Mouse (Mus musculus) left cerebral cortex, adult 18-20 months (tissue): ENCODE measurements around the gene Col11a2. TPM values are rescaled to one million over a fixed set of nuclear protein-coding genes. Genes with fewer than 3 reads are reported as not detected.
"Not testable (repeated sequence)": the region's sequence is repeated elsewhere in the genome, so short reads cannot be mapped to it uniquely, and the experiment has no call there.

ENCODE experiments used
- DNase-seq, 2 experiments: peaks; one replicate each; pipeline ENCODE4 v3.0.0; 2021 to 2022; ENCODE audit warnings: low spot score in 2 of 2, mixed read lengths in 1 of 2
- long read RNA-seq, 2 experiments: library from polyadenylated mRNA; stranded (forward); transcript quantifications; one replicate each; pipeline ENCODE4 v2.0.0; 2021
- total RNA-seq, 2 experiments: library from RNA; stranded (reverse); gene quantifications; 2 replicates each; pipeline ENCODE4 v1.2.3; 2021

Gene Col11a2
- total RNA-seq: 10 to 100 TPM; 14.5 to 14.6 TPM
- long read RNA-seq, experiment 1, full-length matches to known transcripts: 4 of 16 reads
- long read RNA-seq, experiment 1, partial matches to known transcripts: 8 of 16 reads
- long read RNA-seq, experiment 1, other reads (novel, unspliced or antisense): 4 of 16 reads
- long read RNA-seq, experiment 2, full-length matches to known transcripts: 1 of 10 reads
- long read RNA-seq, experiment 2, partial matches to known transcripts: 8 of 10 reads
- long read RNA-seq, experiment 2, other reads (novel, unspliced or antisense): 1 of 10 reads

DNA sequence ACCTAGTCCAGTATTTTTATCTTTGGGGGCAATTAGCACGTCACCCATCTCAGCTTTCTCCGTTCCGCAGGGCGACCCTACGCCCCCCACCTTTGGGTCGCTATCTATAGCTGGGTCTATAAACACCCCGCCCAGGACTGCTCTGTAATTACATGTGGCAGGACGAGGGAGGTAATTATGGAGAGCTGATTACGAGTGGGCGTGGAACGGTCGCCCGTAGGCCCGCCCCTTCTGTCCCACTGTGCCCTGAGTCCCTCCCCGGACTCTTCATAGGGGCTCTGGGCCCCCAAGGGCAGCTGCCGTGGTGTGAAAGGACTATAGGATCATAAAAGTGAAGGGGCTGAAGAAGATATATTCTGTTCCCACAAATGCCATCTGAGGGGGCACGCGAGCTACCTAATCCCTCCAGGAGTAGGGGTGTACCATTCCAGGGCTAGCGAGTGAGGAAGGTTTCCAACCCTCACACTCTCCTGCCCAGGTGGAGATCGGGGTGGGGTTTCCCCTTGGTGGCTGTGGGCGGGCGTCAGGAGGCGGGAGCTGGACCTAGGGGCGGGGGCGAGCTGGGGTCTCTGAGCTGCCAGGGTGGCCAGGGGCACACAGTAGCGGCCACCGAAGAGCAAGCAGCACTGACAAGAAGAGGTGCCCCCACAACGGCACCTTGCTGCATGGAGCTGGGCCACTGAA is at the start of gene Col11a2:
TSS of gene Col11a2 (plus strand) at position 560 of the 684 bp plus-strand sequence.
- DNase-seq: no peak

DNA sequence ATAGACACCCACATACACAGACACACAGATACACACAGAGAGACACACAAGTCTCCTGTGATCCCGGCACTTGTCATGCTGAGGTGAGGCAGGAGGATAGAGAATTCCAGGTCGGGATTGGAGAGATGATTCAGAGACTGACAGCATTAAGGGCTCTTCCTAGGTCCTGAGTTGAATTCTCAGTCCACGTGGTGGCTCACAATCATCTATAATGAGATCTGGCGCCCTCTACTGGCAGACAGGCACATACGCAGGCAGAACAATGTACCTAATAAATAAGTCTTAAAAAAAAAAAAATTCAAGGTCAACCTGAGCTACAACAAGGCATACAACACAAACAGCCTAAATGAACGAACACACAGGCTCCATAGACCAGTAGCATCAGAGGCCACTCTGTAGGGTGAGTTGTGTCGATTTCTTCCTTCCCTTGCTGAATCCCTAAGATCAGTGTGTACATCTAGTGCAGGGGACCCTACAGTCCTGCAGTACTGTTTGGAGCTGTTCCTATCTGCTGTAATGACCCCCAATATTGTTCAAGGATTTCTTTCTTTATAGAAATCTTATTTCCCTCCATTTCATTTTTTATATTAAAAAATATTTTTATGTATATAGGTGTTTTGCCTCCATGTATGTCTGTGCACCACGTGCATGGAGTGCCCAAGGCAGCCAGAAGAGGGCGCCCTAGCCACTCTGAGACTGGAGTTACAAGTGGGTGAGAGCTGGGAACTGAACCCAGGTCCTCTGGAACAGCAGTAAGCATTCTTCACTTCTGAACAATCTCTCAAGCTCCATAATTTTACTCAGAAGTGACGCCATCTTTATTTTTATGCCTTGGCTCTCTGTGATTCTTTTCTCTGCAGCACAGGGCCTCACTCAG is 47.2 kb upstream of the Col11a2 start:
- DNase-seq: peak in 1 of 2 experiments; percentile 60

DNA sequence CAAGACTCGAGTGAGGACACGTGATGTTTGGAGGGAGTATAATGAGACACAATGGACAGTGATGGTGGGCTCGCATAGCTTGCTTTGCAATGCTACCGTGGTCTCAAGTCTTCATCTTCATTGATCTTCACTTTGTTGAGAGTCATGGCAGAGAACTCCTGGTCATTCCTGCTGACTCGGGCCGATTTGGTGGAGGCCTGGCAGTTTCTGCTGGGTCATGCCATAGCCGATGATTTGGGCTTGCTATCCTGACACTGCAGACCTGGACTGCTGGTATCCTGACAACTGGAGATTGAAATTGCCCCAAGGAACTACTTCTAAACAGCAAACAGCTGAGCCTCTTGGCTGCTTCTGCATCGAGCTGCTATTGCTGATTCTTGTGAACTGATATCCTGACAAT is 44.3 kb upstream of the Col11a2 start:
- DNase-seq: no peak

GRCm38 (mm10) chr17:33995651-33996050 is 43.6 kb upstream of the Col11a2 start:
- no peak for DNase-seq

- DNase-seq: not testable (repeated sequence)
These were observed 42.2 kb upstream of the Col11a2 start for GRCm38 (mm10) chr17:33997025-33997424.

- DNase-seq: not testable (repeated sequence)
These were observed 40.5 kb upstream of the Col11a2 start for GRCm38 (mm10) chr17:33998697-33999096.

DNA sequence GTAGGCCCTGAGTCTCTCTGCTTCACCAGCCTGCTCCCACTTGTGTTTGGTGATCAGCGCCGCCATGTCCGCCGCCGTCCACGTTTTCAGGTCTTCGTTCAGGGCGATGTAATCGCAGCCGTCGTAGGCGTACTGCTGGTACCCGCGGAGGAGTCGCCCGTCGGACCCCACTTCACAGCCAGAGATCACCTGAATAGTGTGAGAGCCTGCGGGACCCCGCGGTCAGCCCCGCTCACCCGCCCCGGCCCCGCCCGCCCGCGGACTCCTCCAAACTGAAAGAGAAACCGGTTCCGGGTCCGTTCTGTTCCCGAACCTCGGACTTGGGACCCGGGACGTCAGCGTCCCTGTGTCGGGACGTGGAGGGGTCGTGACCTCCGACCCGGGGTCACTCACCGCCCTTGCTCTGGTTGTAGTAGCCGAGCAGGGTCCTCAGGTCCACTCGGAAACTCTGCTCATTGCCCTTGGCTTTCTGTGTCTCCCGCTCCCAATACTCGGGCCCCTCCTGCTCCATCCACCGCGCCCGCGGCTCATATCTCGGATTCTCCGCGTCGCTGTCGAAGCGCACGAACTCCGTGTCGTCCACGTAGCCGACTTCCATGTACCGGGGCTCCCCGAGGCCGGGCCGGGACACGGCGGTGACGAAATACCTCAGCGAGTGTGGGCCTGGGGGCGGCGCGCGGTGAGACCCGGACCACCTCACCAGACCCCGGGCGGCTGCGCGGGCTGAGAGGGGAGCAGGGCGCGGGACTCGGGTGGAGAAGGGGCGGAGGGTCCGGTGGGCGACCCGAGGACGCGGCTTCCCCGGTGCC is 39.7 kb upstream of the Col11a2 start:
- DNase-seq: no peak

DNA sequence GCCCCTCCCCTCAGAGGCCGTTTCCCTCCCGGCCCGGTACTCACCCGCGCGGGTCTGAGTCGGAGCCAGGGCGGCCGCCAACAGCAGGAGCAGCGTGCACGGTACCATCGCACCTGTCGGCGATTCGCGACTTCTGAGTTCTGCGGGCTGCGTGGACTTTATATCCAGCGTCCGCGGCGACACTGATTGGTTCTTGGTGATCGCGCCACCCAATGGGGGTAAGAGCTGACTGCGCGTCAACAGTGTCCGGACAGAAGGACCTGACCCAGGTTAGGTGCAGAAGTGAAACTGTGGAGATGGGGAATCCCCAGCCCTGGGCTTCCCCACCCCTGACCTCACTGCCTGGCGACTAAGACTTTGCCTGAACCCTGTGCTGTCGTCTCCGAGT is 39.1 kb upstream of the Col11a2 start, which contains the start of gene H2-K1:
TSS of gene H2-K1 (minus strand) at position 198 of the 388 bp plus-strand sequence.
- DNase-seq: peak; percentile 64 to 65

- DNase-seq: not testable (repeated sequence)
These were observed 38.4 kb upstream of the Col11a2 start for GRCm38 (mm10) chr17:34000796-34001195.

DNA sequence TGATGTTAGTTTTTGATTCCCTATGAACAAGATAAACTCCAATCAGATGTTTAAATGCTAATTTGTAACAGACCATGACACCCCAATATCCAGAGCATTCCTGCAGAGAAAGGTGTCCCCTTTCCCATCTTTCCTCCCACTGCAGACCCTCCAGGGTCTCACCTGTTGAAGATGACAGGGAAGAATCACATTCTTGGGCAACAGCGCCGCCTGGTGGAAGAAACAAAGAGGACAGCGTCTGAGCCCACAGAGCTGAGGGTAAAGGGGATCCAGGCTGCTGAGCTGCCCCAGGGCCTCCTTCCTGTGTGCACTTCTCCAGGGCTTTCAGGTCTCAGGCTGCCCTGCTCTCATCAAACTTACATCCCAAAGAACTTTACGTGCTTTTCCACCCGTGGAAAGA is 35.8 kb upstream of the Col11a2 start:
- no peak for DNase-seq

- no peak for DNase-seq
These were observed 32.7 kb upstream of the Col11a2 start for GRCm38 (mm10) chr17:34006570-34006969.

DNA sequence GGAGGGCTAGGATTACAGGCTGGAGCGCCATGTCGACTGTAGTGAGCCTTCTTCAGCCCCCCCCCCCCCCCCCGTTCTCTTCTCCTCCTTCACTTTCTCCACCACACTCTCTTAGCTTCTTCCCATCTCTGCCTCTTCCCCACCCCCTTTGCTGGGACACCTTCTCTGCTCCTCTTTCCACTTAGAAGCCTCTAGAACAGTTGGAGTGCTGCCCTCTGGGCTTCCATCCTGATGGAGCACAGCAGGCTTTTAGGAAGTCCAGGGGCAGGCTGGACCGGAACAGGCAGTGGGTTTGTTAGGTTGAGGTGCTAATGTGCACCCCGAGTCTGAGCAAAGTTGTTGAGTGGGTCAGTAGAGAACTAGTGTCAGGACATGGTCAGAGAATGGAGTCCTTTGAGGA is 29.1 kb upstream of the Col11a2 start:
- DNase-seq: no peak

- DNase-seq: no peak
These were observed 25.8 kb upstream of the Col11a2 start for GRCm38 (mm10) chr17:34013436-34013835.

DNA sequence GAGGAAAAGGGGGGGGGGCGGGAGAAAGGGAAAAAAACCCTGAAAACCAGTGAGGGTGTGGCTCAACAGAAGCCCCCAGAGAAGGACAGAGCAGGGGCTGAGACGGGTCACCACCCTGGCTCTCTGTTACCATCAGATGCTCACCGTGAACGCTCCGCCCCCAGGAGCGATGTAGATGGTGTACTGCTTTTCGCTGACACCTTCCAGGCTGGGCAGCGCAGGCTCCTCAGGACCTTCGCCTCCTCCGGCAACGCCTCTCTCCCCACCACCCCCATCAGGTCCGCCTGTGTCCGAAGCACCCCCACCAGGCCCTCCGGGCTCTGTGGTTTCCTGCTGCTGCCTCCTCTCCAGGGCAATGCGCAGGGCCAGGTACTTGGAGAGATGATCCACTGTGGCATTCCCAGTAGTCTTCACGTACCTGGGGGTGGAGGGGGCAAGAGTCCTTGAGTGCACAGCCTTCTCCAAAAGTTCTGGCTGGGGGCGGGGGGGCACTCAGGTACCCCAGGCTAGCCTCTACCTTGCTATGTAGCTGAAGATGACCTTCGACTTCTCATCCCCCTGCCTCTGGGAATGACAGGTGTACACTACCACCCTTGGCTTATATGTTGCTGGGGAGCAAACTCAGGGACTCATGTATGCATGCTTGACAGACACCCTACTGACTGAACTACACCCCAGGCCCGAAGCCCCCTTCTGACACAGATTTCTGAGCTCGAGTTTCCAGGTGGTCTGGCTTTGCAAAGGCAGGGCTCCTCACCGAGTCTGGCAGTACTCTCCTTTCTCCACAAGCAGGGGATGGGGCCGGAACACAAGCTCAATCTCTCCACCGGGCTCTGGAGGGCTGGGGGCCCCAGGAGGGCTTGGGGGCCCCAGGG is 17.5 kb upstream of the Col11a2 start:
- DNase-seq: no peak

GRCm38 (mm10) chr17:34022414-34022783 is 16.8 kb upstream of the Col11a2 start:
- no peak for DNase-seq

DNA sequence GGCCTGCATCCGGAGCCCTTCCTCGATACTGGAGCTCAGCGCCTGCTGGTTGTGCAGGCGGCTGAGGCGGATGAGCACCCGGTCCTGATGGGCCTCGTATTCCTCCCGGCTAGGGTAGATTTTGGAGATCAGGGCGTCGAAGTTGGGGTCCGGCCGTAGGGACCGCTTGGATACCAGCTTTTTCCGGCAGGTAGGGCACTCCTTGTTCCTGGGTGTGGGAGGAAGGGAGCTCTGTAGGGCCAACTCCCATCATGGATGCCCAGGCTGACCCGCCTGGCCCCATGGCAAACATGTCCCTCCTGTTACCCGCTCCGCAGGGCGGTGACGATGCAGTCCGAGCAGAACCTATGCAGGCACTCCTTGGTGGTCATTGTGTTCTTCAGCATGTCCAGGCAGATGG is 16.2 kb upstream of the Col11a2 start:
- DNase-seq: no peak

GRCm38 (mm10) chr17:34023678-34024077 is 15.6 kb upstream of the Col11a2 start:
- DNase-seq: no peak

- DNase-seq: peak; percentile 90 to 92
These were observed 14.9 kb upstream of the Col11a2 start, which contains the start of gene Ring1 for GRCm38 (mm10) chr17:34024317-34024821. TSS of gene Ring1 (minus strand) at chr17:34024680.
